Mouse (Mus musculus): ENCODE results near the gene Grin2d. TPM values are rescaled to one million over a fixed set of nuclear protein-coding genes. Genes with fewer than 3 reads are reported as not detected.

The Grin2d gene
- polyA plus RNA-seq, 1 experiment = 2.1 TPM

GRCm38 (mm10) chr7:45791756-45792490, 86.3 kb downstream of the Grin2d start:
- H3K27ac ChIP-seq (ENCODE audit: insufficient read depth, low read length) = no peak overlapping the region
- TF ChIP-seq CTCF (IDR thresholded peaks at IDR 0.05; ENCODE audit: borderline replicate concordance, insufficient read depth, low read length) = no peak
- no peak for TF ChIP-seq POLR2A (IDR thresholded peaks at IDR 0.05; ENCODE audit: low read depth, low read length)
- no peaks in the 10 kb centered on the region for H3K4me1 ChIP-seq (ENCODE audit: control insufficient read depth, insufficient read depth, low read length)
- no peak overlapping the region for H3K4me3 ChIP-seq (ENCODE audit: insufficient read depth, low read length)

- H3K4me3 ChIP-seq (ENCODE audit: insufficient read depth, low read length) = no peak overlapping the region
- H3K4me1 ChIP-seq (ENCODE audit: control insufficient read depth, insufficient read depth, low read length) = no peaks in the 10 kb centered on the region
- H3K27ac ChIP-seq (ENCODE audit: insufficient read depth, low read length) = no peak overlapping the region
- no peak for TF ChIP-seq CTCF (IDR thresholded peaks at IDR 0.05; ENCODE audit: borderline replicate concordance, insufficient read depth, low read length)
- no peak for TF ChIP-seq POLR2A (IDR thresholded peaks at IDR 0.05; ENCODE audit: low read depth, low read length)
Measured at GRCm38 (mm10) chr7:45790721-45791120, 87.5 kb downstream of the Grin2d start.

- Histone ChIP-seq H3K4me1 (ENCODE audit: control insufficient read depth, insufficient read depth, low read length) (peaks cover 6% of the 10 kb centered on the region; the same call in 1 of the 2 replicates), H3K27ac (ENCODE audit: insufficient read depth, low read length) (no peak overlapping the region), H3K4me3 (ENCODE audit: insufficient read depth, low read length) (no peak overlapping the region)
- TF ChIP-seq POLR2A (IDR thresholded peaks at IDR 0.05; ENCODE audit: low read depth, low read length) = no peak
- TF ChIP-seq CTCF (IDR thresholded peaks at IDR 0.05; ENCODE audit: borderline replicate concordance, insufficient read depth, low read length) = no peak
Measured at GRCm38 (mm10) chr7:45787642-45788041, 90.5 kb downstream of the Grin2d start.

GRCm38 (mm10) chr7:45786661-45787413, 91.3 kb downstream of the Grin2d start:
- Histone ChIP-seq H3K4me1 (ENCODE audit: control insufficient read depth, insufficient read depth, low read length) (peaks cover 6% of the 10 kb centered on the region; the same call in 1 of the 2 replicates), H3K27ac (ENCODE audit: insufficient read depth, low read length) (no peak overlapping the region), H3K4me3 (ENCODE audit: insufficient read depth, low read length) (peak overlapping the region; percentile 78)
- TF ChIP-seq CTCF (IDR thresholded peaks at IDR 0.05; ENCODE audit: borderline replicate concordance, insufficient read depth, low read length) (no peak), POLR2A (IDR thresholded peaks at IDR 0.05; ENCODE audit: low read depth, low read length) (peak; percentile 39; the same call in 1 of the 2 replicates)

GRCm38 (mm10) chr7:45786136-45786578, 92.0 kb downstream of the Grin2d start:
- Histone ChIP-seq H3K4me3 (ENCODE audit: insufficient read depth, low read length) (peak overlapping the region; percentile 78), H3K4me1 (ENCODE audit: control insufficient read depth, insufficient read depth, low read length) (peaks cover 6% of the 10 kb centered on the region; the same call in 1 of the 2 replicates), H3K27ac (ENCODE audit: insufficient read depth, low read length) (no peak overlapping the region)
- TF ChIP-seq POLR2A (IDR thresholded peaks at IDR 0.05; ENCODE audit: low read depth, low read length) (0 out of 2 replicates have a peak, but pooled peaks have one; percentile 1), CTCF (IDR thresholded peaks at IDR 0.05; ENCODE audit: borderline replicate concordance, insufficient read depth, low read length) (no peak)

- H3K4me1 ChIP-seq (ENCODE audit: control insufficient read depth, insufficient read depth, low read length) = peaks cover 6% of the 10 kb centered on the region; the same call in 1 of the 2 replicates
- H3K27ac ChIP-seq (ENCODE audit: insufficient read depth, low read length) = no peak overlapping the region
- TF ChIP-seq CTCF (IDR thresholded peaks at IDR 0.05; ENCODE audit: borderline replicate concordance, insufficient read depth, low read length) = no peak
- TF ChIP-seq POLR2A (IDR thresholded peaks at IDR 0.05; ENCODE audit: low read depth, low read length) = peak; percentile 16; the same call in 1 of the 2 replicates
- peak overlapping the region; percentile 78 for H3K4me3 ChIP-seq (ENCODE audit: insufficient read depth, low read length)
Measured at GRCm38 (mm10) chr7:45785388-45786135, 92.6 kb downstream of the Grin2d start.

GRCm38 (mm10) chr7:45784524-45785372, 93.4 kb downstream of the Grin2d start, which contains the start of gene Sult2b1:
Gene Sult2b1 (minus strand): TSS chr7:45784669.
- Histone ChIP-seq H3K4me1 (ENCODE audit: control insufficient read depth, insufficient read depth, low read length) (peaks cover 6% of the 10 kb centered on the region; the same call in 1 of the 2 replicates), H3K4me3 (ENCODE audit: insufficient read depth, low read length) (peak within 1 kb of the TSS; percentile 78), H3K27ac (ENCODE audit: insufficient read depth, low read length) (no peak within 1 kb of the TSS)
- TF ChIP-seq CTCF (IDR thresholded peaks at IDR 0.05; ENCODE audit: borderline replicate concordance, insufficient read depth, low read length) (no peak), POLR2A (IDR thresholded peaks at IDR 0.05; ENCODE audit: low read depth, low read length) (no peak)

- Histone ChIP-seq H3K27ac (ENCODE audit: insufficient read depth, low read length) (no peak within 1 kb of the TSS), H3K4me3 (ENCODE audit: insufficient read depth, low read length) (peak within 1 kb of the TSS; percentile 53), H3K4me1 (ENCODE audit: control insufficient read depth, insufficient read depth, low read length) (peaks cover 6% of the 10 kb centered on the region; the same call in 1 of the 2 replicates)
- TF ChIP-seq POLR2A (IDR thresholded peaks at IDR 0.05; ENCODE audit: low read depth, low read length) = peak; percentile 51; the same call in 1 of the 2 replicates
- TF ChIP-seq CTCF (IDR thresholded peaks at IDR 0.05; ENCODE audit: borderline replicate concordance, insufficient read depth, low read length) = no peak
Measured at GRCm38 (mm10) chr7:45783511-45784091, 94.6 kb downstream of the Grin2d start, which contains the start of gene Lmtk3. Gene Lmtk3 (plus strand): TSS chr7:45783738.
